Mouse (Mus musculus): ENCODE measurements around the gene Cep68.

Gene Cep68

GRCm38 (mm10) chr11:20249296-20250110 lies at the start of gene Cep68:
TSS of gene Cep68 (minus strand) at chr11:20249429.
- DNase-seq (ENCODE audit: low spot score), result peak; percentile 90

GRCm38 (mm10) chr11:20284463-20284862 lies 35.2 kb upstream of the Cep68 start:
- DNase-seq (ENCODE audit: low spot score), result no peak

GRCm38 (mm10) chr11:20282601-20283219 lies 33.5 kb upstream of the Cep68 start:
- DNase-seq (ENCODE audit: low spot score), result no peak

GRCm38 (mm10) chr11:20280982-20281381 lies 31.8 kb upstream of the Cep68 start:
- no peak for DNase-seq (ENCODE audit: low spot score)

GRCm38 (mm10) chr11:20278702-20279101 lies 29.5 kb upstream of the Cep68 start:
- DNase-seq (ENCODE audit: low spot score), result no peak

GRCm38 (mm10) chr11:20277106-20277505 lies 27.9 kb upstream of the Cep68 start:
- no peak for DNase-seq (ENCODE audit: low spot score)

- no peak for DNase-seq (ENCODE audit: low spot score)
Measured at GRCm38 (mm10) chr11:20275974-20276373, 26.7 kb upstream of the Cep68 start.

GRCm38 (mm10) chr11:20269885-20270284 lies 20.7 kb upstream of the Cep68 start:
- no peak for DNase-seq (ENCODE audit: low spot score)

GRCm38 (mm10) chr11:20262628-20263380 lies 13.6 kb upstream of the Cep68 start:
- DNase-seq (ENCODE audit: low spot score), result peak; percentile 34

DNA sequence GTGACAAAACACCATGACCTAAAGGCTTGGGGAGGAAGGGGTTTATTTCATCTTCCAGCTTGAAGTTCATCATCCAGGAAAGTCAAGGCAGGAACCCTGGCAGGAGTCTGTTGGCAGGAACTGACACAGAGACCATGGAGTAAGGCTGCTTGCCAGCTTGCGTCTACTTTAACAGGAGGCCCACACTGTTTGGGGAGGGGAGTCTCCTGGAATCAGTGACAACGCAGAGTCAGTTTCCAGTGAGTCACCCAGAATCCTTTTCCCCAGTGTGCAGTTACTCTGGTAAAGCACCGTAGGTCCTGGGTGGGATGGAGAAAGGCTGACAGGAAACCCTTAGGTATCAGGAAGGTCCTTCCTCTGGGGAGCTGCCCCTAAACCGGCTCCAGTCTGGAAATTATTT lies 5.6 kb upstream of the Cep68 start:
- DNase-seq (ENCODE audit: low spot score), result no peak

- no peak for DNase-seq (ENCODE audit: low spot score)
Measured at GRCm38 (mm10) chr11:20253088-20253487, 3.9 kb upstream of the Cep68 start.

GRCm38 (mm10) chr11:20250476-20251178 lies 1.4 kb upstream of the Cep68 start:
- DNase-seq (ENCODE audit: low spot score), result no peak

- DNase-seq (ENCODE audit: low spot score), result peak; percentile 26
Measured at GRCm38 (mm10) chr11:20248840-20249239, 389 bp downstream of the Cep68 start.

- DNase-seq (ENCODE audit: low spot score), result no peak
Measured at GRCm38 (mm10) chr11:20248277-20248676, 952 bp downstream of the Cep68 start.

DNA sequence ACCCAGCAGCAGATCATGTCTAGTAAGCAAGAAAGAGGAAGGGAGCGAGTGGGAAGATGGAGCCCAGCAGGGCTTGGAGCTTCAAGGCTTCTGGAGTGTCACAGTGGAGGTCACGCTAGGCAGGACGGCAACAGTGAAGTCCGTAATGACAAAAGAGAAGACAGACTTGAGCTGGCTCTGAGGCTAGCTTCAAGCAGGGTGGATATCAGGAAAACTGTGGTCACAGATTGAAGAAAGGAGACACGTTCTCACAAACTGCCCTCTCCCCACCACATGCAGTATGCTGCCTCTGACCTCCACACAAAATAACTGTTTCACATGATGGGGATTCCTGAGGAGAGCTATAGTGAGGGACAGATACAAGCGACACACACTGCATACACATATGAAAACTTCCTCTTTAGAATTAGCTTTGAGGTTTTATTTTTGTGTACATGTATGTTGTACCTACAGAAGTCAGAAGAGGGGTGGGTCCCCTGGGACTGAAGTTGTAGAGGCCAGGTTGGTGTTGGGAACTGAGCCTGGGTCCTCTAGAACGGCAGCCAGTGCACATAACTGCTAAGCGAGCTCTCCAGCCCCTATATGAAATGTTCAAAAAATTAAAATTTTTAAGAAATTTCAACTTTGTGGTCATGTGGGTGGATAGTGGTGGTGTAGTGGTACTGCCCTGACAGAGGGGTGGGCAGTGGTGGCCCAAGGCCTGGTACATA lies 1.9 kb downstream of the Cep68 start:
- no peak for DNase-seq (ENCODE audit: low spot score)

GRCm38 (mm10) chr11:20246616-20247015 lies 2.6 kb downstream of the Cep68 start:
- DNase-seq (ENCODE audit: low spot score), result no peak

GRCm38 (mm10) chr11:20245316-20245715 lies 3.9 kb downstream of the Cep68 start:
- DNase-seq (ENCODE audit: low spot score), result no peak

- peak; percentile 33 for DNase-seq (ENCODE audit: low spot score)
Measured at GRCm38 (mm10) chr11:20244336-20245290, 4.6 kb downstream of the Cep68 start.

DNA sequence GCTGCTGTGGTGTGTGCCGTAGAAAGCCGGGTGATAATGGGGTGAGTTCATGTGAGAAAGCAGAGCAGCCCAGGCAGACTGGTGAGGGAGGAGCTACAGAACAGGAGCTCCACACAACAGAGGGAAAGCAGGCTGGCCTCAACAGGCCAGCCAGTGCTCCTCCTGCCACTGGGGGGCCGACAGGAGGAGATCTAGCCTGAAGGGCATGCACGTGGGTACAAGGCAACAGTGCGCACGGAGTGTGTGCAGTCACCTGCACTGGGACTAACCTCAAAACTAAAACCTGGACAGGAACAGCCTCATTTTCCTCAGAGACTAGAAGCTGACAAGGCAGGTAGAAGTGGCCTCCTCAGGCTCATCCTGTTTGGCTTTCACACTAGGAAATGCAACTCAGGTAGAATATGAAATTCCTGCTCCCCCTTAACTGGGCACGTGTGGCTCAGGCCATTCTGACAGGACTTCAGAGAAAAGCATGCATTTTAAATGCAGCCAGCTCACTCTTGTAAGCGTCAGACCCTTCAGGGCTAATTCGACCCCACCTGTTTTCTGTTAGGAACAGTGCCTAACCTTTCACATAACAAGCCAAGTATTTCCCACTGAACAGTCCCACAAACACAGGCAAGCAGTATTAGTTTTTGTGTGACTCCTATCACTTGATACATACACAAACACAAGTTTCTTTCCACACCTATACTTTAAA lies 5.9 kb downstream of the Cep68 start:
- DNase-seq (ENCODE audit: low spot score), result no peak
